Mouse (Mus musculus): ENCODE results near the gene Cdc25b. TPM values are rescaled to one million over a fixed set of nuclear protein-coding genes. Genes with fewer than 3 reads are reported as not detected.

Cdc25b gene
- polyA plus RNA-seq, 1 experiment from 2014 or later: 102 TPM

DNA sequence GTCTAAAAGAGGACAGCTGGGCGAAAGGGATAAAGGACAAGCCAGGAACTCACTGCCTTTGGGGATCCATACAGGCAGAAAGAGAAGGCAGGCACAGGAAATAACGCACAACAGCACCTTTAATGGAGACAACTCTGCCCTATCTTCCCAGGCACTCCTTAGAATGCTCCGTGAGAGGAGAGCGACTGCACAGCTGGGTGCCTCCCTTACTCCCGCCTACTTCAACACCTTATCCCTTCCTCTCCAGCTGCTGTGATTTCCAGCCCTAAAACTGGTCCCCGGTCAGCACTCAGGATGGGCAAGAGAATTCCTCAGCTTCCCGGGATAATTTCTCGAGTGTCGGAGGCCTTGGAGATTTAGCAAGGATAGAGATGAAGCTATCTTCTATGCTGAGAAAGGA lies 15.8 kb upstream of the Cdc25b start:
- Histone ChIP-seq H3K4me1 (replicated peaks; ENCODE audit: control insufficient read depth, insufficient read depth, low read length) (peaks cover 4% of the 10 kb centered on the region; the same call in 1 of the 2 replicates), H3K4me3 (ENCODE audit: low read depth, low read length) (no peak overlapping the region), H3K27ac (ENCODE audit: low read depth, low read length) (no peak overlapping the region), H3K4me2 (replicated peaks; ENCODE audit: low read depth, low read length) (no peak overlapping the region), H3K9me3 (ENCODE audit: control insufficient read depth, low read length) (no peaks in the 10 kb centered on the region), H3K36me3 (ENCODE audit: control insufficient read depth, insufficient read depth, low read length) (no peaks in the 10 kb centered on the region), H3K9ac (ENCODE audit: low read depth, low read length) (no peak overlapping the region), H3K27me3 (ENCODE audit: control insufficient read depth, insufficient read depth, low read length) (peaks cover 32% of the 10 kb centered on the region)
- ATAC-seq (ENCODE audit: low FRiP score) (no peak), DNase-seq (ENCODE audit: low spot score) (no peak)
- 10% methylated on average over 9 of the region's 9 CpGs for WGBS

DNA sequence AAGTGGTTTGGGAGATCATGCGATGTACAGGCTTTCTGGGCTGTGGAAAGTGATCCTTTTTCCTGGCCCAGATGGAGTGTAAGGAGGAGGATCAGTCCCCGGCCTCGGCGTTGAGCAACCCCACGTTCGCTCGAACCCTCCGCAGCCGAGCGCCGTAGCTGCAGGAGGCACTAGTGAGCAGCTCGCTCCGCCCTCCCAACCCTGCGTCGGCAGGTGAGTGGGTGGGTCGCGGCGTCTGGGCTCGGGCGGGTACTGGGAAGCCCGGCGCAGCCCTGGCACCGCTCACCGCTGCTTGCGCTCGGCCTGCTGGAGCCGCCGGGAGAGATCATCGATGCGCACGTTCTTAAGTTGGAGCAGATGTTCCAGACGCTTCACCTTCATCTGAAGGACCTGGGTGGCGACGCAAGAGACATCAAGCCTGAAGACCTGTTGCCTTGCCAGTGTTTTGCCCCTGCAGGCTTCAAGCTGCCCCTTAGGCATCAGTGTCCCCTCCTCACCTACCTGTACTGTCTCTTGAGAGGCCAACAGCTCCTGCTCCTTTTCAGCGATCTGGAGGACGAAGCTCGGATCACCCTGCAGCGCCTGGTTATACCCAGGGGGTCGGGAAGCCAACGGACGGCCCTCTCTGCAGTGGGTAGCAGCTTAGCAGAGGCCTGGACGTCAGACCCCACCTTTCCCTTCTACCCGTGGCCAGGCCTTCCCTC lies 15.2 kb upstream of the Cdc25b start:
- H3K36me3 ChIP-seq (ENCODE audit: control insufficient read depth, insufficient read depth, low read length): no peaks in the 10 kb centered on the region
- no peak overlapping the region for H3K27ac ChIP-seq (ENCODE audit: low read depth, low read length)
- peaks cover 4% of the 10 kb centered on the region; the same call in 1 of the 2 replicates for H3K4me1 ChIP-seq (replicated peaks; ENCODE audit: control insufficient read depth, insufficient read depth, low read length)
- peak; percentile 36 for DNase-seq (ENCODE audit: low spot score)
- peak overlapping the region; percentile 15; the same call in 1 of the 2 replicates for H3K4me3 ChIP-seq (ENCODE audit: low read depth, low read length)
- 2% methylated on average over 43 of the region's 43 CpGs for WGBS
- H3K4me2 ChIP-seq (replicated peaks; ENCODE audit: low read depth, low read length): 0 out of 2 replicates have a peak overlapping the region, but pooled peaks have one; percentile 4
- no peak overlapping the region for H3K9ac ChIP-seq (ENCODE audit: low read depth, low read length)
- H3K27me3 ChIP-seq (ENCODE audit: control insufficient read depth, insufficient read depth, low read length): peaks cover 32% of the 10 kb centered on the region
- no peak for ATAC-seq (ENCODE audit: low FRiP score)
- H3K9me3 ChIP-seq (ENCODE audit: control insufficient read depth, low read length): no peaks in the 10 kb centered on the region

DNA sequence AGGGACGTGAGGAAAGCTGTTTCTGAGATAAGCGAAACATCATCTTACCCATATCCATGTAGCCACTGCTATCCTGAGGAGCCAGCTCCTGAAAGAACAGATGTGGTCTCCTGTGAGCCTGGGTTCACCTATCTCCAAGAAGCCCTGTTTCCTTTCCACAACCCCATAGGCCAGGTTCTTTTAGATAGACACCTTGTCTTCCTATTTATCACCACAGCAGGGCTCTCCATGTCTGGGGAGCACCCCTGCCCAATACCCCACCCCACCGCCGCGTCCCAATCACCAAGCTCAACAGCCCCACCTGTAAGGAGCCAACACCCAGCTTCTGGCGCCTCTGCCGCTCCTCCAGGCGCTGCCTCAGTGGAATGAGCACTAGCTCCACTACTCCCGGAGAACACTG lies 14.4 kb upstream of the Cdc25b start:
- Histone ChIP-seq H3K4me2 (replicated peaks; ENCODE audit: low read depth, low read length) (no peak overlapping the region), H3K4me3 (ENCODE audit: low read depth, low read length) (no peak overlapping the region), H3K9me3 (ENCODE audit: control insufficient read depth, low read length) (no peaks in the 10 kb centered on the region), H3K36me3 (ENCODE audit: control insufficient read depth, insufficient read depth, low read length) (no peaks in the 10 kb centered on the region), H3K27me3 (ENCODE audit: control insufficient read depth, insufficient read depth, low read length) (peaks cover 32% of the 10 kb centered on the region), H3K27ac (ENCODE audit: low read depth, low read length) (no peak overlapping the region), H3K4me1 (replicated peaks; ENCODE audit: control insufficient read depth, insufficient read depth, low read length) (peaks cover 5% of the 10 kb centered on the region; the same call in 1 of the 2 replicates), H3K9ac (ENCODE audit: low read depth, low read length) (no peak overlapping the region)
- ATAC-seq (ENCODE audit: low FRiP score): no peak
- 36% methylated on average over 9 of the region's 9 CpGs for whole genome bisulfite sequencing
- no peak for DNase-seq (ENCODE audit: low spot score)

DNA sequence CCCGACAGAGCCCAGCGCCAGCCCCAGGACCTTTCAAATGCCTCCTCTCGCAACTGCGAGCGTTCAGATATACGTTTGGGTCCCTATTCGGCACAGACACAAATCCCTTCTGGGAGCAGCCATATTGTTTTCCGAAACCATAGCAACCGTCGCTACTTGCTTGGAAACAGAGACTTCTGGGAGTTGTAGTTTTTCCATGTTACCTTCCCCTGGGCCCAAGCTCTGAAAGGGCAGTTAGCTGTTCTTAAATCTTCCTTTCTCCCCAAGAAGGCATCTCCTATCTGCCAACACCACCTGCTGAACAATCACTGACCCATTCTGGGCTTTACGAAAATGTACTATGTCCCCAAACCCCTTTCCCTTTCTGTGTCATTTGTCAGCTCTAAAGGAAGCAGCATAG lies 12.0 kb upstream of the Cdc25b start:
- peak overlapping the region; percentile 36 for H3K4me3 ChIP-seq (ENCODE audit: low read depth, low read length)
- H3K4me2 ChIP-seq (replicated peaks; ENCODE audit: low read depth, low read length): peak overlapping the region; percentile 65
- no peak overlapping the region for H3K9ac ChIP-seq (ENCODE audit: low read depth, low read length)
- H3K27me3 ChIP-seq (ENCODE audit: control insufficient read depth, insufficient read depth, low read length): peaks cover 32% of the 10 kb centered on the region
- ATAC-seq (ENCODE audit: low FRiP score): peak; percentile 61; the same call in 1 of the 2 replicates
- H3K27ac ChIP-seq (ENCODE audit: low read depth, low read length): no peak overlapping the region
- peaks cover 19% of the 10 kb centered on the region for H3K4me1 ChIP-seq (replicated peaks; ENCODE audit: control insufficient read depth, insufficient read depth, low read length)
- no peaks in the 10 kb centered on the region for H3K9me3 ChIP-seq (ENCODE audit: control insufficient read depth, low read length)
- 3% methylated on average over 11 of the region's 11 CpGs for WGBS
- peak; percentile 89 for DNase-seq (ENCODE audit: low spot score)
- no peaks in the 10 kb centered on the region for H3K36me3 ChIP-seq (ENCODE audit: control insufficient read depth, insufficient read depth, low read length)

DNA sequence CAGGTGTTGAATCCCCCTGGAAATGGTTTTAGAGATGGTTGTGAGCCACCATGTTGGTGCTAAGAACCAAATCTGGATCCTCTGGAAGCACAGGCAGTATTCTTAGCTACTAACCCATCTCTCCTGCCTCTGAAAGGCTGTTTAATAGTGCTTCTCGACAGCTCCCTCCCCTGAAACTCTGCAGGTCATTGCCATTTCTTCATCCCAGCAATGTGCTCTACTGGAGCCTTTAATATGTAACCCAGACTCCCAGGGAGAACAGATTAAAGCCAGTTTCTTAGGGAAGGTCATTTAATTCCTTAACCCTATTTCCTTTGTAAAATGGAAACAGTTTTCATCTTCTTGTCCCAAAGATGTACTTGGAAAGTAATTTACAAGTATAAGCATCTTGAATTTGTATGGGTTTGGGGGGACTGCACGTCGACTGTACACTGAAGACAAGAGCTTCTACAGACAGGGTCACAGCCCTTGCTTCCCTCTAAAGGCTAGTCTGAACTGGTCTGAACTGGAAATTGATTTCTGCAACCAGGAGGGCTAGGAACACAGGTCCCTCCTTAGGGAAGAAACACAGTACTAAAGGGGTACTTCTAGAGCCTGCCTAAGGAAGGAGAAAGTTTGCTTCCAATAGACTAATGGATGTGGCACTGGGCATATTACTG lies 11.3 kb upstream of the Cdc25b start:
- H3K4me3 ChIP-seq (ENCODE audit: low read depth, low read length): no peak overlapping the region
- H3K36me3 ChIP-seq (ENCODE audit: control insufficient read depth, insufficient read depth, low read length): no peaks in the 10 kb centered on the region
- no peak overlapping the region for H3K27ac ChIP-seq (ENCODE audit: low read depth, low read length)
- peaks cover 19% of the 10 kb centered on the region for H3K4me1 ChIP-seq (replicated peaks; ENCODE audit: control insufficient read depth, insufficient read depth, low read length)
- H3K9ac ChIP-seq (ENCODE audit: low read depth, low read length): no peak overlapping the region
- 71% methylated on average over 3 of the region's 3 CpGs for WGBS
- H3K4me2 ChIP-seq (replicated peaks; ENCODE audit: low read depth, low read length): no peak overlapping the region
- ATAC-seq (ENCODE audit: low FRiP score) (no peak), DNase-seq (ENCODE audit: low spot score) (no peak)
- H3K9me3 ChIP-seq (ENCODE audit: control insufficient read depth, low read length): no peaks in the 10 kb centered on the region
- H3K27me3 ChIP-seq (ENCODE audit: control insufficient read depth, insufficient read depth, low read length): peaks cover 31% of the 10 kb centered on the region

DNA sequence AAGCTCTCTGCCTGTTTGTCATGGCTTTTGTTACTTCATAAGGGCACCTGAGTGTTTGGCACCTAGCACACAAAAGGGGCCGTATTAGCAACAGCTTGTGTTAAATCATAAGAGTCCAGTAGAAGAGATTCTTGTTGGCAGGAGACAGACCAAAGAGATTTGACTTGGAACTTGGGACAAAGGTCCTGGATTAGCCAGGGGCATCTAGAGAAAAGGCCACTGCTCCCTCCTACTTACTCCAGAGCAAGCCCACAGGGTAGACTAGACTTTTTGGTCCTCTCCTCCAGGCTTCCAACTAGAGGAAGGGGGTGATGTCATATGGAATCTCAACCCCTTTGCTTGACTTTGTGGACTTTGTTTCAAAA lies 10.8 kb upstream of the Cdc25b start:
- ATAC-seq (ENCODE audit: low FRiP score) (no peak), DNase-seq (ENCODE audit: low spot score) (no peak)
- Histone ChIP-seq H3K36me3 (ENCODE audit: control insufficient read depth, insufficient read depth, low read length) (no peaks in the 10 kb centered on the region), H3K27me3 (ENCODE audit: control insufficient read depth, insufficient read depth, low read length) (peaks cover 25% of the 10 kb centered on the region), H3K9ac (ENCODE audit: low read depth, low read length) (no peak overlapping the region), H3K9me3 (ENCODE audit: control insufficient read depth, low read length) (no peaks in the 10 kb centered on the region), H3K4me2 (replicated peaks; ENCODE audit: low read depth, low read length) (no peak overlapping the region), H3K27ac (ENCODE audit: low read depth, low read length) (no peak overlapping the region), H3K4me3 (ENCODE audit: low read depth, low read length) (no peak overlapping the region), H3K4me1 (replicated peaks; ENCODE audit: control insufficient read depth, insufficient read depth, low read length) (peaks cover 19% of the 10 kb centered on the region)
- WGBS: 91% methylated on average over 1 of the region's 1 CpGs

DNA sequence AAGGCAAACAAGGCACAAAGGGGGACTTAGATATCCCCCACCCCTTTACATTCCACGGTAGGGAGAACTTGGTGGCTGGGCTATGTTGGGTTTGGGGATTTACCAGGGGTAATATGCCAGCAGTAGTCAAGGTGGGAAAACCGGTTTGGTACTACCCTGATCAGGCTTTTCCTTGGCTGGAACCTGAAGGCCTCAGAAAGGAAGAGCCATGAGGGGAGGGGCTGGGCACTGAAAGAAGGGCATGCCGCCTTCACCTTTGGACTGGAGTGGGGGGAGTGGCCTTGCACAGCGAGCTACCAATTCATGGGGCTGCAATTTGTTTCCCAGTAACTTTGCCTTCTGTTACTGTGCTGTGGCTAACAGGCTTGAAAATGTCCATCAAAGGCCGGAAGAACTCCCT lies 10.3 kb upstream of the Cdc25b start:
- no peaks in the 10 kb centered on the region for H3K9me3 ChIP-seq (ENCODE audit: control insufficient read depth, low read length)
- ATAC-seq (ENCODE audit: low FRiP score): no peak
- peaks cover 20% of the 10 kb centered on the region for H3K27me3 ChIP-seq (ENCODE audit: control insufficient read depth, insufficient read depth, low read length)
- H3K36me3 ChIP-seq (ENCODE audit: control insufficient read depth, insufficient read depth, low read length): no peaks in the 10 kb centered on the region
- H3K27ac ChIP-seq (ENCODE audit: low read depth, low read length): no peak overlapping the region
- no peak overlapping the region for H3K9ac ChIP-seq (ENCODE audit: low read depth, low read length)
- H3K4me1 ChIP-seq (replicated peaks; ENCODE audit: control insufficient read depth, insufficient read depth, low read length): peaks cover 19% of the 10 kb centered on the region
- WGBS: 66% methylated on average over 5 of the region's 5 CpGs
- no peak overlapping the region for H3K4me3 ChIP-seq (ENCODE audit: low read depth, low read length)
- no peak overlapping the region for H3K4me2 ChIP-seq (replicated peaks; ENCODE audit: low read depth, low read length)
- no peak for DNase-seq (ENCODE audit: low spot score)

DNA sequence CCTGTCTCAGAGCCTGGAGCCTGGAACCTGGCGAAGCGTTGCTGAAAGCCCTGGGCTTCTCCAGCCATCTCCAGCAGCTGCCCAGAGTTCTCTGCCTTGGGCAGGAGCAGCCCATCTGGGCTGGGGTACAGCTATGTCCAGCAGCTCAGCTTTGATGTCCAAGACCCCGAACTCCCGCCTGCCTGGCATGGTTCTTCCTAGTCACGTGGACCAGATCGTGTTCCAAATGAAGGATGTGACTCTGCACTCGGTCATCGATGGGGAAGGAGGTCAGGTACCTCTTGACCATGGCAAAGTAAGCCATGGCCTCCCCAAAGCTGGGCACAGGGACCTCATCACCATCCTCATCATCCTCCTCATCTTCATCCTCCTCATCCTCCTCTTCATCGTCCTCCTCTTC lies 8.8 kb upstream of the Cdc25b start:
- 86% methylated on average over 9 of the region's 9 CpGs for WGBS

DNA sequence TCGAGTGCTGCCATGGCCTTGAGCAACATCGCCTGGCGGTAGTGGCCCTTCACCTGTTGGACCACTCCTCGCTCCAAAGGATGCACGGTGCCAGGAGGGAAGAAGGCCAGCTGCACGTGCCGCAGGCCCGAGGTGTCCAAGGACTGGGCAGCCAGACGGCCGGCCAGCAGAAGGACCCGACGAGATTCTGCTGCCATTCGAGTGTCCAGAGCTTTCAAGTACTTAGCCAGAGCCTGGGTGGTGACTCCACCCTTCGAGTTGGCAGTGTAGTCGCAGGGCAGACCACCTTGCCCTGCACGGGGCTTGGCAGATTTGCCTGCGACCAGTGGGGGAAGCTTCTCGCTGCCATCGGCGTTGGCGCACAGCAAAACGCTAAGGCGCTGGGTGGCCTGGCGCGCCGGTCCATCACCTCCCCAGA lies 7.9 kb upstream of the Cdc25b start:
- Histone ChIP-seq H3K9ac (ENCODE audit: low read depth, low read length) (peak overlapping the region; percentile 95), H3K4me3 (ENCODE audit: low read depth, low read length) (peak overlapping the region; percentile 84), H3K27ac (ENCODE audit: low read depth, low read length) (no peak overlapping the region), H3K9me3 (ENCODE audit: control insufficient read depth, low read length) (no peaks in the 10 kb centered on the region), H3K4me2 (replicated peaks; ENCODE audit: low read depth, low read length) (peak overlapping the region; percentile 97), H3K27me3 (ENCODE audit: control insufficient read depth, insufficient read depth, low read length) (no peaks in the 10 kb centered on the region), H3K36me3 (ENCODE audit: control insufficient read depth, insufficient read depth, low read length) (no peaks in the 10 kb centered on the region), H3K4me1 (replicated peaks; ENCODE audit: control insufficient read depth, insufficient read depth, low read length) (peaks cover 16% of the 10 kb centered on the region)
- ATAC-seq (ENCODE audit: low FRiP score) (no peak), DNase-seq (ENCODE audit: low spot score) (no peak)
- WGBS: 29% methylated on average over 26 of the region's 26 CpGs

More for the DNA sequence above, 8.8 kb upstream of the Cdc25b start:
- Histone ChIP-seq H3K27ac (ENCODE audit: low read depth, low read length) (no peak overlapping the region), H3K4me1 (replicated peaks; ENCODE audit: control insufficient read depth, insufficient read depth, low read length) (peaks cover 16% of the 10 kb centered on the region), H3K4me3 (ENCODE audit: low read depth, low read length) (peak overlapping the region; percentile 84), H3K36me3 (ENCODE audit: control insufficient read depth, insufficient read depth, low read length) (no peaks in the 10 kb centered on the region), H3K4me2 (replicated peaks; ENCODE audit: low read depth, low read length) (peak overlapping the region; percentile 97), H3K9me3 (ENCODE audit: control insufficient read depth, low read length) (no peaks in the 10 kb centered on the region), H3K27me3 (ENCODE audit: control insufficient read depth, insufficient read depth, low read length) (peaks cover 5% of the 10 kb centered on the region; the same call in 1 of the 2 replicates), H3K9ac (ENCODE audit: low read depth, low read length) (peak overlapping the region; percentile 28; the same call in 1 of the 2 replicates)
- DNase-seq (ENCODE audit: low spot score): no peak
- ATAC-seq (ENCODE audit: low FRiP score): no peak
